Mouse (Mus musculus) lung, adult 2 months (tissue): ENCODE measurements around the gene Hook2.

Source experiments
- CTCF ChIP-seq: fragments of 200-500 bp; IDR thresholded peaks from 2 replicates; pipeline ENCODE4 v1.5.1; 2011; ENCODE audit warnings: mild to moderate bottlenecking, low read length, control low read depth; ENCODE audit not compliant: insufficient read depth
- POLR2A ChIP-seq: fragments of 200-500 bp; IDR thresholded peaks from 2 replicates; pipeline ENCODE4 v1.6.1; 2011; ENCODE audit warnings: low read depth, mild to moderate bottlenecking, control low read depth, low read length, borderline replicate concordance; ENCODE audit errors: extremely low read depth

DNA sequence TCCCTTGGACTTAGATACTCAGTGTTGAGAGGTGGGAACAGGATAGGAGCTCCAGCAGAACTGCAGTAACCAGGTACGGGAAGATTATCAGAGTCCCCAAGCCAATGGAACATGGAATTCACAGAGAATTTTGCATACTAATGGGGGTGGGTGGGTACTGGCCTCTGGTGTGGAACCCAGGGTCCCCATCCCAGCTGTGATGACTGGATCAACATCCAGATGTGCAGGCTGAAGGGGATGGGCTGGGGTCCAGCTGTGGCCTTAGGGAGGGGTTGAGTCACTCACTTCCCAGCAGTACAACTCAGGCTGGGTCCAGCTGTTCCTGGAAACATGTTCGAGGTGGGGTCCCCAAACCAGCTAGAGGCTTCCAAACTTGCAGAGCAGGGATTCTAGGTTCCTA lies 2.5 kb upstream of the Hook2 start:
- TF ChIP-seq CTCF (no peak), POLR2A (no peak)
